Mouse (Mus musculus): ENCODE data around the gene Pdss1.

DNA sequence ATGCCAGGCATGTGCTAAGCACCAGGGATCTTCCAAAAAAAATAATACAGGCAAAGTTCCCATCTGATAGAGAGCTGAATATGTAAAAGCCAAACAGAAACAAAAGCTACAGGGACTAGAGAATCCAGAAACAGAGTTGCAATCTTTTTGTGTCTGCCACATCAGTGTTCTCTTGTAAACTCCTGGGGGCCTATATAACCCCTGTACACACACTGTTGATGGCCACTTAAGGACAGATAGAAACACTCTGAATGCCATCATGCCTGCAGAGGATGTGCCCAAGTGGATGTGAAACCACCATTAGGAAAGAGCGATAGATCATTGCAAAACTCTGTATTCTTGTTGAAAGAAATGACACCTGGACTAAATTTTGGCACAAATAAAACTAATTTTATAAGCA is 29.5 kb upstream of the Pdss1 start:
- no peak for TF ChIP-seq ZC3H11A (IDR thresholded peaks at IDR 0.05; ENCODE audit: borderline replicate concordance, low read depth, low read length)
- no peak for TF ChIP-seq MAFK (IDR thresholded peaks at IDR 0.05; ENCODE audit: insufficient read depth, low read depth, low read length)
